Comparison of ENCODE assay signal across 30 mouse cellular contexts in the genomic region with DNA sequence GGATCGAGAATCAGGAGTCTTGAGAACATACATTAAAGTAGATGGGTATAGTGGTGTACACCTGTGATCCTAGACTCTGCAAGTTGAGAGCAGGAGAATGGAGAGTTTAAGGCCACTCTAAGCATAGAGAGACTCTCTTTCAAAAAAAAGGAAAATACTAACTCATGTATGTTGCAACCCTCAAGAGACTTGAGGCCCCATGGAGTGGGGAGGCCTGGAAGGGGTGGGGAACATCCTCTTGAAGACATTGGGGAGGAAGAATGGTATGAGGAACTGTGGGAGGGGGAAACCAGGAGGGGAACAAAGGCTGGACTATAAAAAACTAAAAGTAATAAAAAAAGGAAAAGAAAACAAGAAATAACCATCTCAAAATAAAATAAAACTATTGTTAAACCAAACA. TPM values are rescaled to one million over a fixed set of nuclear protein-coding genes. Genes with fewer than 3 reads are reported as not detected.
"Had no signal": no experiment of that assay in that cellular context is flagged by ENCODE, and none has a peak within 500 bp of the region (broad histone marks: within the 10 kb centered on the region; RNA-seq: fewer than 3 reads in every experiment).

No protein-coding gene starts in this region.

- H3K4me2 ChIP-seq: limb, embryonic 13.5 days; liver, embryonic 12.5 days; liver, embryonic 15.5 days; lung, embryonic 14.5 days; midbrain, embryonic 13.5 days had no signal

- ATAC-seq: intestine, postnatal 0 days; liver, embryonic 12.5 days; midbrain, embryonic 13.5 days had no signal

- H3K27me3 ChIP-seq: limb, embryonic 13.5 days; liver, embryonic 12.5 days; liver, embryonic 15.5 days; megakaryocyte, embryonic 14.5 days; midbrain, embryonic 13.5 days had no signal

- H3K27ac ChIP-seq: kidney, postnatal 0 days; layer of hippocampus, adult 2 months; limb, embryonic 10.5 days; limb, embryonic 13.5 days; liver, embryonic 12.5 days; liver, embryonic 15.5 days; midbrain, embryonic 10.5 days; midbrain, embryonic 13.5 days had no signal

- H3K4me1 ChIP-seq: limb, embryonic 10.5 days; limb, embryonic 13.5 days; liver, embryonic 12.5 days; liver, embryonic 15.5 days; megakaryocyte, embryonic 14.5 days; midbrain, embryonic 10.5 days; midbrain, embryonic 13.5 days had no signal

- H3K4me3 ChIP-seq: layer of hippocampus, adult 2 months; limb, embryonic 10.5 days; limb, embryonic 13.5 days; liver, embryonic 12.5 days; liver, embryonic 15.5 days; megakaryocyte, embryonic 14.5 days; midbrain, embryonic 10.5 days; midbrain, embryonic 13.5 days had no signal

- H3K9ac ChIP-seq: limb, embryonic 13.5 days; liver, embryonic 12.5 days; liver, embryonic 15.5 days; lung, embryonic 14.5 days; midbrain, embryonic 13.5 days had no signal

- H3K36me3 ChIP-seq: limb, embryonic 10.5 days; limb, embryonic 13.5 days; liver, embryonic 12.5 days; liver, embryonic 15.5 days; midbrain, embryonic 10.5 days; midbrain, embryonic 13.5 days had no signal

- DNase-seq: kidney, adult 2 months; kidney, postnatal 25 days; layer of hippocampus, adult 9-11 months; liver; lung, embryonic 14.5 days; thymus, adult 18-20 months; thymus, postnatal 36 days had no signal

- H3K9me3 ChIP-seq: limb, embryonic 10.5 days; limb, embryonic 13.5 days; liver, embryonic 12.5 days; liver, embryonic 15.5 days; megakaryocyte, embryonic 14.5 days; midbrain, embryonic 10.5 days; midbrain, embryonic 13.5 days had no signal

RNA-seq across cellular contexts. Expression of a gene that starts 16.4 kb away (rescaled TPM):
- total RNA-seq: layer of hippocampus, adult 2 months; layer of hippocampus, postnatal 25 days; left cerebral cortex, adult 18-20 months; left cerebral cortex, postnatal 25 days; midbrain, postnatal 0 days had no signal
- polyA plus RNA-seq: kidney, adult 2 months; kidney, embryonic 14.5 days; large intestine, adult 2 months; limb, embryonic 10.5 days; limb, embryonic 13.5 days; lung, embryonic 14.5 days; midbrain, embryonic 10.5 days; midbrain, embryonic 13.5 days; neural tube, embryonic 11.5 days; neural tube, embryonic 14.5 days; small intestine, adult 2 months; spleen, adult 2 months; urinary bladder, adult 2 months had no signal

RNA-seq across cellular contexts. Expression of a gene that starts 17.3 kb away (rescaled TPM):
- total RNA-seq: layer of hippocampus, adult 2 months; layer of hippocampus, postnatal 25 days; left cerebral cortex, adult 18-20 months; left cerebral cortex, postnatal 25 days; midbrain, postnatal 0 days had no signal
- polyA plus RNA-seq: intestine, postnatal 0 days; kidney, embryonic 14.5 days; kidney, postnatal 0 days; large intestine, adult 2 months; limb, embryonic 10.5 days; limb, embryonic 13.5 days; lung, embryonic 14.5 days; midbrain, embryonic 10.5 days; midbrain, embryonic 13.5 days; midbrain, postnatal 0 days; neural tube, embryonic 11.5 days; neural tube, embryonic 14.5 days; small intestine, adult 2 months; spleen, adult 2 months; urinary bladder, adult 2 months had no signal

RNA-seq across cellular contexts. Expression of a gene that starts 37.0 kb away (rescaled TPM):
- total RNA-seq: layer of hippocampus, adult 2 months; layer of hippocampus, postnatal 25 days; left cerebral cortex, adult 18-20 months; left cerebral cortex, postnatal 25 days; midbrain, postnatal 0 days had no signal
- polyA plus RNA-seq: kidney, adult 2 months; kidney, embryonic 14.5 days; large intestine, adult 2 months; limb, embryonic 10.5 days; limb, embryonic 13.5 days; liver, embryonic 12.5 days; midbrain, embryonic 10.5 days; midbrain, embryonic 13.5 days; midbrain, postnatal 0 days; neural tube, embryonic 11.5 days; neural tube, embryonic 14.5 days; small intestine, adult 2 months; spleen, adult 2 months; stomach, embryonic 16.5 days; testis, adult 2 months; urinary bladder, adult 2 months had no signal
